ENCODE assay signal across 8 mouse cellular contexts in genomic region chr11:97041022-97041899, GRCm38 (mm10). TPM values are rescaled to one million over a fixed set of nuclear protein-coding genes. Genes with fewer than 3 reads are reported as not detected.
DNase-seq lines count a peak whose midpoint lies in the region; ATAC-seq and TF ChIP-seq lines count a peak whose summit lies in the region.

Lrrc46 (minus strand) TSS chr11:97041407.
Mrpl10 (plus strand) TSS chr11:97041560.

- 0 out of 2 replicates have a peak, but pooled peaks have one; percentile 36 for TF ChIP-seq EP300 in liver, postnatal 0 days (IDR thresholded peaks at IDR 0.05; ENCODE audit: low read depth)

- H3K4me3 ChIP-seq in ES-E14 (ENCODE audit: insufficient read depth in 1 of 2, low read depth in 1 of 2, low read length in 2 of 2, poor library complexity in 1 of 2, severe bottlenecking in 1 of 2), result peak within 1 kb of the TSS; percentile 83 to 98
- peak within 1 kb of the TSS; percentile 63 for H3K4me3 ChIP-seq in forebrain, embryonic 14.5 days (ENCODE audit: low read depth, low read length)
- peak within 1 kb of the TSS; percentile 86 for H3K4me3 ChIP-seq in liver, postnatal 0 days (ENCODE audit: low read depth, low read length)
- peak within 1 kb of the TSS; percentile 84 for H3K4me3 ChIP-seq in neural tube, embryonic 13.5 days

- in situ Hi-C loops in ES-E14 (cut with MboI; ENCODE audit: low sequenced_read_pairs in 2 of 2, unreplicated experiment in 2 of 2), result no loop called here

- H3K9ac ChIP-seq in ES-E14 (ENCODE audit: insufficient read depth, low read depth, low read length, poor library complexity, severe bottlenecking), result peak within 1 kb of the TSS; percentile 99
- H3K9ac ChIP-seq in forebrain, embryonic 14.5 days (ENCODE audit: low read length), result peak within 1 kb of the TSS; percentile 80
- peak within 1 kb of the TSS; percentile 88 for H3K9ac ChIP-seq in liver, postnatal 0 days (replicated peaks)
- peak within 1 kb of the TSS; percentile 86 for H3K9ac ChIP-seq in neural tube, embryonic 13.5 days

- peak within 1 kb of the TSS; percentile 80 for H3K4me2 ChIP-seq in forebrain, embryonic 14.5 days (ENCODE audit: low read length)
- peak within 1 kb of the TSS; percentile 97 for H3K4me2 ChIP-seq in liver, postnatal 0 days (ENCODE audit: low read depth, low read length)
- peak within 1 kb of the TSS; percentile 84 for H3K4me2 ChIP-seq in neural tube, embryonic 13.5 days

- no peaks in the 10 kb centered on the region for H3K9me3 ChIP-seq in ES-E14 (ENCODE audit: control insufficient read depth, insufficient read depth, low read depth, low read length)
- H3K9me3 ChIP-seq in forebrain, embryonic 14.5 days (replicated peaks; ENCODE audit: control insufficient read depth, low read length), result no peaks in the 10 kb centered on the region
- H3K9me3 ChIP-seq in liver, postnatal 0 days (ENCODE audit: low read length), result no peaks in the 10 kb centered on the region
- no peaks in the 10 kb centered on the region for H3K9me3 ChIP-seq in neural tube, embryonic 13.5 days

- peaks cover 0 to 13% of the 10 kb centered on the region in 2 experiments; a peak in 2 of 4 replicates for H3K4me1 ChIP-seq in ES-E14 (ENCODE audit: control insufficient read depth in 2 of 2, insufficient read depth in 2 of 2, low read length in 2 of 2, poor library complexity in 1 of 2)
- peaks cover 8% of the 10 kb centered on the region; the same call in 1 of the 2 replicates for H3K4me1 ChIP-seq in forebrain, embryonic 14.5 days (ENCODE audit: control insufficient read depth, insufficient read depth, low read length)
- H3K4me1 ChIP-seq in liver, postnatal 0 days (ENCODE audit: insufficient read depth), result peaks cover 16% of the 10 kb centered on the region
- peaks cover 19% of the 10 kb centered on the region for H3K4me1 ChIP-seq in neural tube, embryonic 13.5 days (replicated peaks)

- peak; percentile 96 for DNase-seq in ES-E14 (ENCODE audit: low read depth, low spot score)
- peak; percentile 81 for DNase-seq in cerebellum, adult 11 months
- peak; percentile 98 for DNase-seq in forebrain, embryonic 14.5 days (ENCODE audit: low spot score)
- peak; percentile 92 to 93 for DNase-seq in heart, postnatal 14 days
- peak; percentile 96 for DNase-seq in large intestine, adult 2 months (ENCODE audit: low read depth, low spot score)
- DNase-seq in liver, postnatal 0 days, result peak; percentile 96
- peak; percentile 89 for DNase-seq in telencephalon, adult 2 months (ENCODE audit: low read depth, low spot score)

- no peaks in the 10 kb centered on the region for H3K27me3 ChIP-seq in forebrain, embryonic 14.5 days (replicated peaks; ENCODE audit: control insufficient read depth, insufficient read depth, low read length)
- H3K27me3 ChIP-seq in liver, postnatal 0 days (ENCODE audit: insufficient read depth, low read length), result no peaks in the 10 kb centered on the region
- H3K27me3 ChIP-seq in neural tube, embryonic 13.5 days, result no peaks in the 10 kb centered on the region

- intact Hi-C loops in heart, postnatal 14 days (cut with DNase I), result no loop called here

- no peak for TF ChIP-seq CTCF in liver, postnatal 0 days (IDR thresholded peaks at IDR 0.05; ENCODE audit: low read depth)

- peak; percentile 93 for ATAC-seq in forebrain, embryonic 14.5 days
- peak; percentile 91 for ATAC-seq in liver, postnatal 0 days
- ATAC-seq in neural tube, embryonic 13.5 days (ENCODE audit: low read depth), result peak; percentile 89

- under 1% methylated on average over 48 of the region's 48 CpGs for WGBS in forebrain, embryonic 14.5 days
- WGBS in large intestine, adult 2 months, result under 1% methylated on average over 48 of the region's 48 CpGs
- under 1% methylated on average over 47 of the region's 48 CpGs for WGBS in liver, postnatal 0 days (ENCODE audit: insufficient replicate concordance)
- under 1% methylated on average over 44 of the region's 48 CpGs for WGBS in neural tube, embryonic 13.5 days

- peaks cover 6% of the 10 kb centered on the region; the same call in 1 of the 2 replicates for H3K36me3 ChIP-seq in ES-E14 (ENCODE audit: control insufficient read depth, insufficient read depth, low read length, poor library complexity, severe bottlenecking)
- H3K36me3 ChIP-seq in forebrain, embryonic 14.5 days (ENCODE audit: control insufficient read depth, insufficient read depth, low read length), result no peaks in the 10 kb centered on the region
- peaks cover 8% of the 10 kb centered on the region; the same call in 1 of the 2 replicates for H3K36me3 ChIP-seq in liver, postnatal 0 days (replicated peaks; ENCODE audit: insufficient read depth, low read length)
- peaks cover 16% of the 10 kb centered on the region for H3K36me3 ChIP-seq in neural tube, embryonic 13.5 days

- peak within 1 kb of the TSS; percentile 88 for H3K27ac ChIP-seq in ES-E14 (ENCODE audit: insufficient read depth, low read depth, low read length, poor library complexity, severe bottlenecking)
- peak within 1 kb of the TSS; percentile 44; the same call in 1 of the 2 replicates for H3K27ac ChIP-seq in forebrain, embryonic 14.5 days (ENCODE audit: low read depth, low read length)
- peak within 1 kb of the TSS; percentile 81 for H3K27ac ChIP-seq in liver, postnatal 0 days (ENCODE audit: low read depth)
- H3K27ac ChIP-seq in neural tube, embryonic 13.5 days (replicated peaks), result peak within 1 kb of the TSS; percentile 86

TF ChIP-seq in ES-E14, 5 proteins besides CTCF, POLR2A, EP300 and RAD21:
- peak; percentile 100 for TF ChIP-seq ZNF384 (IDR thresholded peaks at IDR 0.05; ENCODE audit: low read depth, low read length)
- peak; percentile 47; the same call in 1 of the 2 replicates for TF ChIP-seq MAFK (IDR thresholded peaks at IDR 0.05; ENCODE audit: insufficient read depth, low read depth, low read length)
- TF ChIP-seq ZC3H11A (IDR thresholded peaks at IDR 0.05; ENCODE audit: borderline replicate concordance, low read depth, low read length), result no peak
- no peak for TF ChIP-seq CHD2 (IDR thresholded peaks at IDR 0.05; ENCODE audit: low read depth, low read length)
- TF ChIP-seq HCFC1 (IDR thresholded peaks at IDR 0.05; ENCODE audit: borderline replicate concordance, insufficient read depth, low read length), result peak; percentile 34; the same call in 1 of the 2 replicates

RNA-seq across cellular contexts. Expression of gene Lrrc46, which starts in this region (rescaled TPM):
- 0.42 and 0.54 TPM in 2 replicates for total RNA-seq in ES-E14 (2012; rRNA removed)
- polyA plus RNA-seq in forebrain, embryonic 14.5 days (2014; fragmentation: Nextera tagmentation; extraction: Ambion mirVana), result 4.3 and 4.5 TPM in 2 replicates
- total RNA-seq in heart, postnatal 14 days (2021), result under 1 TPM; 0.27 to 0.69 TPM
- 0.11 and 0.16 TPM in 2 replicates for polyA plus RNA-seq in large intestine, adult 2 months (2012; rRNA removed)
- polyA plus RNA-seq in liver, postnatal 0 days (2015; fragmentation: Nextera tagmentation; extraction: Ambion mirVana), result 0.65 and 0.73 TPM in 2 replicates
- 1.8 and 3.0 TPM in 2 replicates for polyA plus RNA-seq in neural tube, embryonic 13.5 days (2015; fragmentation: Nextera tagmentation; extraction: Ambion mirVana)

RNA-seq across cellular contexts. Expression of gene Mrpl10, which starts in this region (rescaled TPM):
- 55.3 and 70.3 TPM in 2 replicates for total RNA-seq in ES-E14 (2012; rRNA removed)
- 56.2 and 57.6 TPM in 2 replicates for polyA plus RNA-seq in forebrain, embryonic 14.5 days (2014; fragmentation: Nextera tagmentation; extraction: Ambion mirVana)
- total RNA-seq in heart, postnatal 14 days (2021), result 10 to 100 TPM; 79.9 to 88.0 TPM
- polyA plus RNA-seq in large intestine, adult 2 months (2012; rRNA removed), result 86.8 and 89.4 TPM in 2 replicates
- polyA plus RNA-seq in liver, postnatal 0 days (2015; fragmentation: Nextera tagmentation; extraction: Ambion mirVana), result 34.1 and 34.5 TPM in 2 replicates
- polyA plus RNA-seq in neural tube, embryonic 13.5 days (2015; fragmentation: Nextera tagmentation; extraction: Ambion mirVana), result 58.9 and 59.0 TPM in 2 replicates

Comparison
In these comparisons a context has a peak if more than half of its experiments do, and no peak if none do; other contexts are left out.
1. Peak in every context shown above with its lines: DNase-seq, ATAC-seq, H3K4me3 ChIP-seq and H3K27ac ChIP-seq.